Mouse (Mus musculus): ENCODE measurements around the gene Gm10666.
"Not testable (repeated sequence)": the region's sequence is repeated elsewhere in the genome, so short reads cannot be mapped to it uniquely, and the experiment has no call there.

Gene Gm10666

GRCm38 (mm10) chr7:22134641-22135040 is at the start of gene Gm10666:
Gene Gm10666 (minus strand): TSS chr7:22134741.
- not testable (repeated sequence) for DNase-seq

- DNase-seq, result not testable (repeated sequence)
These were observed 29.4 kb upstream of the Gm10666 start, which contains the start of gene Vmn1r142 for GRCm38 (mm10) chr7:22163935-22164334. Gene Vmn1r142 (minus strand): TSS chr7:22164035.

- DNase-seq, result not testable (repeated sequence)
These were observed 16.4 kb downstream of the Gm10666 start, which contains the start of gene Gm16451 for GRCm38 (mm10) chr7:22118145-22118544. Gene Gm16451 (minus strand): TSS chr7:22118245.
